23 mouse cellular contexts compared by ENCODE assay signal in the genomic region with DNA sequence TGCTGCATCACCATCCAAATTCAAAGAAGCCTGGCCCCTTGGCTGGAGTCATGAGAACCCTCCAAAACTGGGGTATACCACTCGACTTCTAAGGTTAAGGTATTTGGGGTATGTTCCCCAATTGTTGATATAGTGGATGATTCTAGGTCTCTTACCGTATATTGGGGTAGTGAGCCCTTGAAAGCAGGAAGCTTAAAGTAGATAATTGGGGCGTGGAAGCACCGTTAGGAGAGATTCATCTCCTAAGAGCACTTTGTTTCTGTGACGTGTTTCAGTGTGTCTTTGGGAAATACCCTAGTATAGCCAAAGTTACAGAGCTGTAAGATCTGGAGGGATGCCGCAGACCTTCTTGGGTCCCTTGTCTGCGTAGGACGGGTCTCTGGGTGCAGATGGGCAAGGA. TPM values are rescaled to one million over a fixed set of nuclear protein-coding genes. Genes with fewer than 3 reads are reported as not detected.
"Had no signal": no experiment of that assay in that cellular context is flagged by ENCODE, and none has a peak within 500 bp of the region (broad histone marks: within the 10 kb centered on the region; RNA-seq: fewer than 3 reads in every experiment).

No protein-coding gene starts in this region.

- H3K27ac ChIP-seq: neural tube, embryonic 13.5 days; neural tube, embryonic 15.5 days; stomach, embryonic 15.5 days; stomach, postnatal 0 days had no signal

- DNase-seq: retina, postnatal 1 day; right cerebral cortex, adult 18-20 months; right cerebral cortex, postnatal 14 days; right cerebral cortex, postnatal 25 days; right cerebral cortex, postnatal 4 days; spleen, adult 18-20 months; thymus, adult 18-20 months; thymus, adult 2 months; thymus, postnatal 14 days; thymus, postnatal 25 days; thymus, postnatal 36 days; thymus, postnatal 4 days had no signal

- H3K27me3 ChIP-seq: neural tube, embryonic 13.5 days; neural tube, embryonic 15.5 days; stomach, embryonic 15.5 days had no signal

- H3K4me3 ChIP-seq: neural tube, embryonic 13.5 days; neural tube, embryonic 15.5 days; stomach, embryonic 15.5 days had no signal

- H3K9me3 ChIP-seq: neural tube, embryonic 13.5 days; neural tube, embryonic 15.5 days; stomach, embryonic 15.5 days had no signal

- H3K9ac ChIP-seq: neural tube, embryonic 13.5 days; neural tube, embryonic 15.5 days; stomach, embryonic 15.5 days had no signal

- H3K36me3 ChIP-seq: neural tube, embryonic 13.5 days; neural tube, embryonic 15.5 days; stomach, embryonic 15.5 days had no signal

- H3K4me1 ChIP-seq: neural tube, embryonic 13.5 days; neural tube, embryonic 15.5 days; stomach, embryonic 15.5 days had no signal

RNA-seq across cellular contexts. Expression of gene Trcg1, which starts 38.9 kb away (rescaled TPM):
- polyA plus RNA-seq: neural tube, embryonic 13.5 days; neural tube, embryonic 14.5 days; neural tube, embryonic 15.5 days; small intestine, adult 2 months; spleen, adult 2 months; stomach, embryonic 14.5 days; stomach, embryonic 16.5 days; stomach, postnatal 0 days; thymus, postnatal 0 days; urinary bladder, adult 2 months had no signal
